Mouse (Mus musculus): Measurements from ENCODE around the gene Spon1.

The Spon1 gene

GRCm38 (mm10) chr7:113903127-113903827 lies 137.5 kb downstream of the Spon1 start:
- DNase-seq (ENCODE audit: low read depth, low spot score), result no peak

GRCm38 (mm10) chr7:113903939-113904338 lies 138.1 kb downstream of the Spon1 start:
- no peak for DNase-seq (ENCODE audit: low read depth, low spot score)

- DNase-seq (ENCODE audit: low read depth, low spot score), result no peak
Observed at GRCm38 (mm10) chr7:113904348-113904895, 138.6 kb downstream of the Spon1 start.

- DNase-seq (ENCODE audit: low read depth, low spot score), result peak; percentile 5
Observed at GRCm38 (mm10) chr7:113909161-113909825, 143.5 kb downstream of the Spon1 start.

GRCm38 (mm10) chr7:113910856-113911255 lies 145.1 kb downstream of the Spon1 start:
- no peak for DNase-seq (ENCODE audit: low read depth, low spot score)

GRCm38 (mm10) chr7:113915936-113916335 lies 150.1 kb downstream of the Spon1 start:
- no peak for DNase-seq (ENCODE audit: low read depth, low spot score)

GRCm38 (mm10) chr7:113918916-113919315 lies 153.1 kb downstream of the Spon1 start:
- DNase-seq (ENCODE audit: low read depth, low spot score), result no peak

- no peak for DNase-seq (ENCODE audit: low read depth, low spot score)
Observed at GRCm38 (mm10) chr7:113919505-113919904, 153.7 kb downstream of the Spon1 start.

GRCm38 (mm10) chr7:113920056-113920455 lies 154.3 kb downstream of the Spon1 start:
- no peak for DNase-seq (ENCODE audit: low read depth, low spot score)

GRCm38 (mm10) chr7:113924561-113924960 lies 158.8 kb downstream of the Spon1 start:
- DNase-seq (ENCODE audit: low read depth, low spot score), result no peak

GRCm38 (mm10) chr7:113950888-113951287 lies 185.1 kb downstream of the Spon1 start:
- DNase-seq (ENCODE audit: low read depth, low spot score), result no peak

- DNase-seq (ENCODE audit: low read depth, low spot score), result no peak
Observed at GRCm38 (mm10) chr7:113955431-113955830, 189.6 kb downstream of the Spon1 start.

- DNase-seq (ENCODE audit: low read depth, low spot score), result no peak
Observed at GRCm38 (mm10) chr7:113960841-113961499, 195.2 kb downstream of the Spon1 start.

GRCm38 (mm10) chr7:113961500-113961895 lies 195.7 kb downstream of the Spon1 start:
- no peak for DNase-seq (ENCODE audit: low read depth, low spot score)

- no peak for DNase-seq (ENCODE audit: low read depth, low spot score)
Observed at GRCm38 (mm10) chr7:113962078-113962477, 196.3 kb downstream of the Spon1 start.

GRCm38 (mm10) chr7:113963766-113964165 lies 198.0 kb downstream of the Spon1 start:
- DNase-seq (ENCODE audit: low read depth, low spot score), result no peak

- DNase-seq (ENCODE audit: low read depth, low spot score), result no peak
Observed at GRCm38 (mm10) chr7:113965625-113966024, 199.8 kb downstream of the Spon1 start.

- DNase-seq (ENCODE audit: low read depth, low spot score), result no peak
Observed at GRCm38 (mm10) chr7:113969182-113969581, 203.4 kb downstream of the Spon1 start.

GRCm38 (mm10) chr7:113972536-113972935 lies 206.7 kb downstream of the Spon1 start:
- DNase-seq (ENCODE audit: low read depth, low spot score), result no peak

GRCm38 (mm10) chr7:113986406-113987134 lies 220.8 kb downstream of the Spon1 start:
- DNase-seq (ENCODE audit: low read depth, low spot score), result no peak

GRCm38 (mm10) chr7:113988156-113988555 lies 222.4 kb downstream of the Spon1 start:
- no peak for DNase-seq (ENCODE audit: low read depth, low spot score)
